Mouse (Mus musculus): ENCODE data around the gene Eif2b1. TPM values are rescaled to one million over a fixed set of nuclear protein-coding genes. Genes with fewer than 3 reads are reported as not detected.
A peak's percentile ranks its signal among the peaks of the same experiment; 100 is the strongest.

Gene Eif2b1
- polyA plus RNA-seq, 1 experiment: 10.9 TPM

DNA sequence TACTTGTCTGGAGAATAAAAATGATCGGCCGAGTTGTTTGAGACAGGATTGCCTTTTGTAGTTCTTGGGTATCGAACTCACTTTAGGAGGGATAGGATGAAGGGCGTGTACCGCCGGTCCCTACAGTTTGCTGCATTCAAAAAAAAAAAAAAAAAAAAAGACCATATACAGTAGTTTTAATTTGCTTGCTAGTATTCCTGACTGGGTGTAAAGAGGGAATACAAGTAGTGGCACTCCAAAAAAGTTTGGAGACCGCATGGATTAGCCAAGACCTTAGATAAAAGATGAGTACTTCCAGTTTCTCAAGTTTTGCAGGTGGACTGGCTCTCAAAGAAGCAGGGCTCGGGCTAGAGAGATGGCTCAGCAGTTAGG lies 37.3 kb downstream of the Eif2b1 start:
- peaks cover 4% of the 10 kb centered on the region for H3K27me3 ChIP-seq (replicated peaks)
- H3K4me3 ChIP-seq (replicated peaks): peak overlapping the region; percentile 95
- peaks cover 59% of the 10 kb centered on the region for H3K4me1 ChIP-seq
- TF ChIP-seq GATA1 (IDR thresholded peaks at IDR 0.05; ENCODE audit: borderline replicate concordance, low read length): no peak
- no peak for TF ChIP-seq FLI1 (IDR thresholded peaks at IDR 0.05; ENCODE audit: low read length)
- peaks cover 43% of the 10 kb centered on the region for H3K36me3 ChIP-seq (replicated peaks; ENCODE audit: low read length)
- H3K9me3 ChIP-seq: no peaks in the 10 kb centered on the region

DNA sequence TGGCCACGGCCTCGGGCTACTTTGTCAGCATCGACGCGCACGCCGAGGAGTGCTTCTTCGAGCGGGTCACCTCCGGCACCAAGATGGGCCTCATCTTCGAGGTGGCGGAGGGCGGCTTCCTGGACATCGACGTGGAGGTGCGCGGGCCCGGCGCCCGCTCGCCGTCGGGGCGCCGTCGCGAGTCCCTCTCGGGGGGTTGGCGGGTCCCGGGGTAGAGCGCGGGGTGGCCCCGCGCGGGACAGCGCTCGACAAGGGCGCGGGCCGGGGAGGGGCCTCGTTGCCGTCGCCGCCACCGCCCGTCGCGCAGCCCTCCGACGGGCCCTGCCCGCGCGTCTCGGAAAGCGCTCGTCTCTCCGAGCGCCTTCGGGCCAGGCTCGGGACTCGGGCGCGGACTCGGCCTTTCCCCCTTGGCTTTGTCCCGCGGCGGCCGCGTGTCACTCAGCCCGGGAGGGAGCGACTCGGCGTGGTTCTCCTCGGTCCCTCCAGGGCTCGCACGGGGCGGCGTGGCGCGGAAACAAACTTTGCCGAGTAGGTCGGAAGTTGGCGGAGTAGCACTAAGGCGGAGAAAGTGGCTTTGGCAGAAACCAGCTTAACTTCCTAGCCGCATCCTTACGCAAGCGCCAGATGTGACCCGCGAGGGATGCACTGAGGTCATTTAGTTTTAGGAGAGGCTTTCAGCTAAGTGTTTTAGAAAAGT lies 37.9 kb downstream of the Eif2b1 start:
- Histone ChIP-seq H3K4me3 (replicated peaks) (peak overlapping the region; percentile 95), H3K9me3 (no peaks in the 10 kb centered on the region), H3K36me3 (replicated peaks; ENCODE audit: low read length) (peaks cover 37% of the 10 kb centered on the region), H3K4me1 (peaks cover 55% of the 10 kb centered on the region), H3K27me3 (replicated peaks) (peaks cover 4% of the 10 kb centered on the region)
- TF ChIP-seq GATA1 (IDR thresholded peaks at IDR 0.05; ENCODE audit: borderline replicate concordance, low read length) (no peak), FLI1 (IDR thresholded peaks at IDR 0.05; ENCODE audit: low read length) (no peak)

GRCm38 (mm10) chr5:124540383-124540786 lies 38.5 kb downstream of the Eif2b1 start, which contains the start of gene Tmed2:
Tmed2 (plus strand) TSS chr5:124540695.
- peaks cover 53% of the 10 kb centered on the region for H3K4me1 ChIP-seq
- no peaks in the 10 kb centered on the region for H3K9me3 ChIP-seq
- peaks cover 6% of the 10 kb centered on the region for H3K27me3 ChIP-seq (replicated peaks)
- H3K4me3 ChIP-seq (replicated peaks): peak within 1 kb of the TSS; percentile 95
- peaks cover 32% of the 10 kb centered on the region for H3K36me3 ChIP-seq (replicated peaks; ENCODE audit: low read length)
- TF ChIP-seq GATA1 (IDR thresholded peaks at IDR 0.05; ENCODE audit: borderline replicate concordance, low read length) (no peak), FLI1 (IDR thresholded peaks at IDR 0.05; ENCODE audit: low read length) (no peak)

GRCm38 (mm10) chr5:124539905-124540304 lies 39.0 kb downstream of the Eif2b1 start:
- no peaks in the 10 kb centered on the region for H3K9me3 ChIP-seq
- peaks cover 53% of the 10 kb centered on the region for H3K4me1 ChIP-seq
- H3K4me3 ChIP-seq (replicated peaks): peak overlapping the region; percentile 92
- H3K27me3 ChIP-seq (replicated peaks): peaks cover 8% of the 10 kb centered on the region
- TF ChIP-seq FLI1 (IDR thresholded peaks at IDR 0.05; ENCODE audit: low read length) (no peak), GATA1 (IDR thresholded peaks at IDR 0.05; ENCODE audit: borderline replicate concordance, low read length) (no peak)
- H3K36me3 ChIP-seq (replicated peaks; ENCODE audit: low read length): peaks cover 28% of the 10 kb centered on the region

DNA sequence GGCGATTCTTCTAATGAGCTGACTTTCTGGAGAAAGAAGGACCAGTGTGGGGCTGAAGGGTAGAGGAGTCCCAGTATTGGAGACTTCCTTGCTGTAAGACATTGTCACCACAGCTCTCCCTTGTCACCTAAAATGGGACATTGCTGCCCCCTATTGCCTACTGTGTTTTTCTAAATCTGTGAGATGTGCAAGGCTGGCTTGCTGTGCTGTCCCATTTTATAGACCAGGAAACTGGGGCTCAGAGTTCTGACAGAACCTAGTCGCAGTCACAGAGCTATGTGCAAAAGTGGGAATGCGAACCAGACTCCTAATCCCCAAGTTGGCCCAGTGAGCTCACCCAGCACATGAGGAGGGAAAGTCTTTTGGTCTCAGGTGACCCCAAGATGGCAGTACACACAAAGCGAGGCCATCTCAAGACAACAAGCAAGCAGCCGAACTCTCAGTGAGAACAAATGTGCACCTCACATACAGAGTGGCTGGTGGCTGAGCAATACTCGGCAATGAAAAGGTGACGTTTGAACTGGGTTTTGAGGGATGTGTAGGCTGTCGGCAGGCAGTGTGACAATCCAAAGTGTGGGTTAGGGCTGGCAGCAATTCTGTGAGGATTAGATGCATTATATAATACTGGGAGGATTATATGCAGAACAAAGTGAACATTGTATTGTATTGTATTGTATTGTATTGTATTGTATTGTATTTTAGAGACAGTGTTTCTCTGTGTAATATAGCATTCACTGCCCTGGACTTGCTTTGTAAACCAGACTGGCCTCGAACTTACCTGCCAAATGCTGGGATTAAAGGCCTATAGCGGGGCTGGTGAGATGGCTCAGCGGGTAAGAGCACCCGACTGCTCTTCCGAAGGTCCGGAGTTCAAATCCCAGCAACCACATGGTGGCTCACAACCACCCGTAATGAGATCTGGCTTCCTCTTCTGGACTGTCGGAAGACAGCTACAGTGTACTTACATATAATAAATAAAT lies 39.8 kb downstream of the Eif2b1 start:
- Histone ChIP-seq H3K27me3 (replicated peaks) (peaks cover 10% of the 10 kb centered on the region), H3K4me1 (peaks cover 52% of the 10 kb centered on the region), H3K4me3 (replicated peaks) (no peak overlapping the region), H3K9me3 (no peaks in the 10 kb centered on the region), H3K36me3 (replicated peaks; ENCODE audit: low read length) (peaks cover 20% of the 10 kb centered on the region)
- TF ChIP-seq GATA1 (IDR thresholded peaks at IDR 0.05; ENCODE audit: borderline replicate concordance, low read length): no peak
- no peak for TF ChIP-seq FLI1 (IDR thresholded peaks at IDR 0.05; ENCODE audit: low read length)

DNA sequence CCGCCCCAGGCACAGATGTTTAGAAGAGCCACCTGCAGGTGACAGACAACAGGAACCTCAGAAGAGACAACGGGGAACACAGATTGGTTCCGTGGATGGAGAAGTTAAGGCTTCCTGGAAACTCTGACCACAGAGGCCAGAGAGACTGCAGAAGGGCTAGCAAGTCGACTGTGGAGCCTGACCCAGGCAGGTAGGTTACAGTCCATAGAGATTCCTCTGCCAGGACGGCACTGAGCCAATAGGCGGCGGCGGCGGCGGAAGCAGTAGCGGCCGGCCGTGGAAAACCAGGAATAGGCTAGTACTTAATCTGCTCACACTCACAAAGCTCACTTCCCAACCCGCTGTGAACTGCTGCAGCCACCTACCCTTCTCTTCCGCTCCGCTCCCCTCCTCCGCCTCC lies 42.2 kb downstream of the Eif2b1 start:
- TF ChIP-seq GATA1 (IDR thresholded peaks at IDR 0.05; ENCODE audit: borderline replicate concordance, low read length): no peak
- TF ChIP-seq FLI1 (IDR thresholded peaks at IDR 0.05; ENCODE audit: low read length): no peak
- no peaks in the 10 kb centered on the region for H3K36me3 ChIP-seq (replicated peaks; ENCODE audit: low read length)
- H3K4me3 ChIP-seq (replicated peaks): peak overlapping the region; percentile 80
- H3K4me1 ChIP-seq: peaks cover 43% of the 10 kb centered on the region
- no peaks in the 10 kb centered on the region for H3K9me3 ChIP-seq
- H3K27me3 ChIP-seq (replicated peaks): peaks cover 21% of the 10 kb centered on the region

GRCm38 (mm10) chr5:124535016-124535415 lies 43.9 kb downstream of the Eif2b1 start:
- H3K9me3 ChIP-seq: no peaks in the 10 kb centered on the region
- peak overlapping the region; percentile 20 for H3K4me3 ChIP-seq (replicated peaks)
- no peaks in the 10 kb centered on the region for H3K36me3 ChIP-seq (replicated peaks; ENCODE audit: low read length)
- peaks cover 39% of the 10 kb centered on the region for H3K27me3 ChIP-seq (replicated peaks)
- H3K4me1 ChIP-seq: peaks cover 55% of the 10 kb centered on the region
- TF ChIP-seq FLI1 (IDR thresholded peaks at IDR 0.05; ENCODE audit: low read length) (no peak), GATA1 (IDR thresholded peaks at IDR 0.05; ENCODE audit: borderline replicate concordance, low read length) (no peak)

DNA sequence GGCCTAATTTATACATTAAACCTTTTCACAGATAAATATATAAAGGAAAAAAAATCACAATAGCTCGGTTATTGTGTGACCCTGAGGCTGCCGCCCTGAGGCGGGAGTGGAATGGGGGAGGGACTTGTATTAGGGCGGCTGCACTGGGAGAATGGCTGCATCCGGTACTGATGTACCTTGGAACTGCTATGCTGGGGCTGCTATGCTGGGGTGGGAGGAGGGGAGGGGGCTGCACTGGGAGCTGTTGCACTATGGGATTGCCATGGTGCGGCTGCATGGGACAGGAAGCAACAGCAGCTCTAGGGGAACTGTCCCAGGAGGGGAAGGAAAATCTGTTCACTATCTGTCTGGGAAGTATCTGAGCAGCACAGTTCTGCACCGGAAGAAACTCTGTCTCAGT lies 46.5 kb downstream of the Eif2b1 start:
- H3K27me3 ChIP-seq (replicated peaks): peaks cover 50% of the 10 kb centered on the region

DNA sequence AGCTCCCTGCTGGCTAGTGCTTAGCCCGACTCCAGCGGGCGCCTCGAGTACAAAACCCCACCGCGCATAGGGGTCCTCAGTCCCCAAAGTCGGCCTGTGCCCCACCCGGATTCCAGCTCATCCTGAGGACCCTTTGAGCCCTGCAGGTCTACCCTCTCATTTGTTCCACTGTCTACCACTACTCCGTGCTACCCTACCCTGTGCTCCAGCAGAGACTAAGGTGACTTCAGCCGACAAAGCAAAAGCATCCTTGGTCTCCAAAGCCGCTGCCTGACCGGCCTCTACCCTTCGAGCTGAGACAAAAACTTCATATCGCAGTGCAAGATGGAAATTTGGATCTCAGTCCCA lies 47.4 kb downstream of the Eif2b1 start:
- H3K27me3 ChIP-seq (replicated peaks): peaks cover 50% of the 10 kb centered on the region
- no peaks in the 10 kb centered on the region for H3K36me3 ChIP-seq (replicated peaks; ENCODE audit: low read length)
- H3K4me1 ChIP-seq: peaks cover 57% of the 10 kb centered on the region
- TF ChIP-seq FLI1 (IDR thresholded peaks at IDR 0.05; ENCODE audit: low read length) (no peak), GATA1 (IDR thresholded peaks at IDR 0.05; ENCODE audit: borderline replicate concordance, low read length) (no peak)
- no peaks in the 10 kb centered on the region for H3K9me3 ChIP-seq
- H3K4me3 ChIP-seq (replicated peaks): peak overlapping the region; percentile 97

More for the DNA sequence above, 46.5 kb downstream of the Eif2b1 start:
- Histone ChIP-seq H3K36me3 (replicated peaks; ENCODE audit: low read length) (no peaks in the 10 kb centered on the region), H3K4me3 (replicated peaks) (no peak overlapping the region), H3K9me3 (no peaks in the 10 kb centered on the region), H3K4me1 (peaks cover 65% of the 10 kb centered on the region)
- no peak for TF ChIP-seq FLI1 (IDR thresholded peaks at IDR 0.05; ENCODE audit: low read length)
- no peak for TF ChIP-seq GATA1 (IDR thresholded peaks at IDR 0.05; ENCODE audit: borderline replicate concordance, low read length)

Data from megakaryocyte, embryonic 14.5 days (primary cell).